Mouse (Mus musculus) brain, embryonic 14.5 days (tissue): ENCODE measurements at regions not wholly inside any gene's neighbourhood (a gene's known extent, or its start where the extent isn't known, plus 50 kb on each side); places are given as distances from the start of the nearest gene placed in this dataset.

ENCODE experiments used
- CTCF ChIP-seq: fragments of 200-500 bp; IDR thresholded peaks from 2 replicates; pipeline ENCODE4 v1.5.1; 2012; ENCODE audit warnings: inconsistent platforms, mild to moderate bottlenecking, moderate library complexity, borderline replicate concordance; ENCODE audit not compliant: insufficient read depth, insufficient read length; ENCODE audit errors: extremely low read depth
- POLR2A ChIP-seq: fragments of 200-500 bp; IDR thresholded peaks from 2 replicates; pipeline ENCODE4 v1.6.1; 2012; ENCODE audit warnings: mild to moderate bottlenecking, inconsistent platforms, borderline replicate concordance; ENCODE audit not compliant: poor library complexity, insufficient read depth, insufficient read length, severe bottlenecking; ENCODE audit errors: extremely low read depth

GRCm38 (mm10) chr1:105922586-105922985 lies 67.6 kb upstream of the Zcchc2 start:
- TF ChIP-seq POLR2A (no peak), CTCF (no peak)
